Mouse (Mus musculus) bone marrow, adult 2 months (tissue): Measurements from ENCODE around the gene Fam120b.

Source experiments
- CTCF ChIP-seq: fragments of 200-500 bp; IDR thresholded peaks from 2 replicates; pipeline ENCODE4 v1.5.1; 2011; ENCODE audit warnings: low read length, control low read depth; ENCODE audit not compliant: control insufficient read depth, insufficient read depth
- POLR2A ChIP-seq: fragments of 200-500 bp; IDR thresholded peaks from 2 replicates; pipeline ENCODE4 v1.6.1; 2011; ENCODE audit warnings: low read depth, mild to moderate bottlenecking, control low read depth, low read length, borderline replicate concordance; ENCODE audit not compliant: control insufficient read depth

GRCm38 (mm10) chr17:15461921-15462495 is 66.0 kb downstream of the Fam120b start:
- TF ChIP-seq POLR2A: no peak
- no peak for TF ChIP-seq CTCF
